Mouse (Mus musculus): ENCODE measurements around the gene Olfr113. TPM values are rescaled to one million over a fixed set of nuclear protein-coding genes. Genes with fewer than 3 reads are reported as not detected.

Olfr113 gene
- polyA plus RNA-seq, 1 experiment from 2014 or later = not detected

Other genes with a start within 250 kb of the Olfr113 start
- not detected in 2 replicates for gene Olfr103, start 238.0 kb downstream of the Olfr113 start, polyA plus RNA-seq (2015; fragmentation: Nextera tagmentation; extraction: Ambion mirVana)
- gene Olfr104-ps, start 218.1 kb downstream of the Olfr113 start, polyA plus RNA-seq (2015; fragmentation: Nextera tagmentation; extraction: Ambion mirVana) = not detected in 2 replicates
- not detected in 2 replicates for gene Olfr105-ps, start 198.6 kb downstream of the Olfr113 start, polyA plus RNA-seq (2015; fragmentation: Nextera tagmentation; extraction: Ambion mirVana)
- gene Olfr106-ps, start 187.3 kb downstream of the Olfr113 start, polyA plus RNA-seq (2015; fragmentation: Nextera tagmentation; extraction: Ambion mirVana) = not detected in 2 replicates
- gene Olfr107, start 178.4 kb downstream of the Olfr113 start, polyA plus RNA-seq (2015; fragmentation: Nextera tagmentation; extraction: Ambion mirVana) = not detected in 2 replicates
- gene Olfr108, start 132.2 kb downstream of the Olfr113 start, polyA plus RNA-seq (2015; fragmentation: Nextera tagmentation; extraction: Ambion mirVana) = not detected in 2 replicates
- not detected in 2 replicates for gene Olfr109, start 118.7 kb downstream of the Olfr113 start, polyA plus RNA-seq (2015; fragmentation: Nextera tagmentation; extraction: Ambion mirVana)
- not detected in 2 replicates for gene H2-M2, start 94.1 kb downstream of the Olfr113 start, polyA plus RNA-seq (2015; fragmentation: Nextera tagmentation; extraction: Ambion mirVana)
- gene Olfr110, start 85.2 kb downstream of the Olfr113 start, polyA plus RNA-seq (2015; fragmentation: Nextera tagmentation; extraction: Ambion mirVana) = not detected in 2 replicates
- gene Olfr111, start 69.6 kb downstream of the Olfr113 start, polyA plus RNA-seq (2015; fragmentation: Nextera tagmentation; extraction: Ambion mirVana) = not detected in 2 replicates
- gene Olfr112, start 8.2 kb downstream of the Olfr113 start, polyA plus RNA-seq (2015; fragmentation: Nextera tagmentation; extraction: Ambion mirVana) = not detected in 2 replicates
- gene Olfr114, start 15.1 kb upstream of the Olfr113 start, polyA plus RNA-seq (2015; fragmentation: Nextera tagmentation; extraction: Ambion mirVana) = not detected in 2 replicates
- not detected in 2 replicates for gene Olfr115, start 49.4 kb upstream of the Olfr113 start, polyA plus RNA-seq (2015; fragmentation: Nextera tagmentation; extraction: Ambion mirVana)
- not detected in 2 replicates for gene Olfr116, start 49.5 kb upstream of the Olfr113 start, polyA plus RNA-seq (2015; fragmentation: Nextera tagmentation; extraction: Ambion mirVana)
- gene Olfr117, start 86.1 kb upstream of the Olfr113 start, polyA plus RNA-seq (2015; fragmentation: Nextera tagmentation; extraction: Ambion mirVana) = not detected in 2 replicates
- gene Olfr118, start 89.3 kb upstream of the Olfr113 start, polyA plus RNA-seq (2015; fragmentation: Nextera tagmentation; extraction: Ambion mirVana) = not detected in 2 replicates
- gene Olfr119, start 118.9 kb upstream of the Olfr113 start, polyA plus RNA-seq (2015; fragmentation: Nextera tagmentation; extraction: Ambion mirVana) = not detected in 2 replicates
- gene Olfr120, start 144.1 kb upstream of the Olfr113 start, polyA plus RNA-seq (2015; fragmentation: Nextera tagmentation; extraction: Ambion mirVana) = not detected in 2 replicates
- not detected in 2 replicates for gene Olfr121, start 171.2 kb upstream of the Olfr113 start, polyA plus RNA-seq (2015; fragmentation: Nextera tagmentation; extraction: Ambion mirVana)
- gene Olfr122, start 190.9 kb upstream of the Olfr113 start, polyA plus RNA-seq (2015; fragmentation: Nextera tagmentation; extraction: Ambion mirVana) = not detected in 2 replicates
- not detected in 2 replicates for gene Olfr123, start 215.9 kb upstream of the Olfr113 start, polyA plus RNA-seq (2015; fragmentation: Nextera tagmentation; extraction: Ambion mirVana)
- not detected in 2 replicates for gene Olfr124, start 222.2 kb upstream of the Olfr113 start, polyA plus RNA-seq (2015; fragmentation: Nextera tagmentation; extraction: Ambion mirVana)